Mouse (Mus musculus): ENCODE results near the gene Lhfpl4.

DNA sequence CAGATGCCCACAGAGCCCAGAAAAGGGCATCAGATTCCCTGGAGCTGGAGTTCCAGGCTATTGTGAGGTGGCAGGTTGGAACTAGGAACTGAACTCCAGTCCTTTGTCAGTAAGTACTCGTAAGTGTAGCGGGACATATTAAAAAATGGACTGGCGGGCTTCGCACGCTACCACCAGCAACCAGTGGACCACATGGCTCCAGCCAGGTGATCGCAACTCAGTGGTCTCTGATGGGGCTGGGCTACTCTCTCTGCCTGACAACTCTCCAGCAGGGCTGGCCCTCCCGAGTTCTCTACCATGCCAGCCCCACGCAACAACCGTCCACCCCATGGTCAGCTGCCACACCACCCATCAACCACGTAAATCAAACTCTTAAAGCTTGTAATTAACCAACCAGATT lies 35.1 kb downstream of the Lhfpl4 start:
- no peak for TF ChIP-seq POLR2A (IDR thresholded peaks at IDR 0.05; ENCODE audit: low read depth, low read length)
- TF ChIP-seq CTCF (IDR thresholded peaks at IDR 0.05; ENCODE audit: borderline replicate concordance, insufficient read depth, low read length): no peak
